Mouse (Mus musculus): Measurements from ENCODE around the gene Zfp69. TPM values are rescaled to one million over a fixed set of nuclear protein-coding genes. Genes with fewer than 3 reads are reported as not detected.

Gene Zfp69
- total and polyA plus RNA-seq, 3 experiments: 2.0 to 4.3 TPM; not detected in 1

DNA sequence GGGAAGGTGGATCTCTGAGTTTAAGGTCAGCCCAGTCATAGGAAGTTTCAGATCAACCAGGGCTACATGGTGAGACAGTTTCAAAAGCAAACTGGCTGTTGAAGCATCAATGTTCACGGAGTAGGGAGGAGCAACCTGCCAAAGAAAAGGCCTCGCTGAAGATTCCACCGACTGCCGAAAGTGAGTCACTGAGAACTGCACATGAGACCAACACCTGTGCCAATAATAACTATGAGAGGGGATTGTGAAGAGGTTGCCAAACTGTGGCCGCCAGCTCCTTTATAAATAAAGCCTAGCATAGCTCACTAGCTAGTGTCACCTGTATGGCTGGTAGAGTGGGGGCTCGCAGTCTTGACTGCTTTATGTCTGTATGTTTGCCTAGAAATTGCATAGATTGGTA, 40.4 kb downstream of the Zfp69 start:
- DNase-seq (ENCODE audit: low read depth, low spot score): no peak
- H3K27me3 ChIP-seq (ENCODE audit: control insufficient read depth in 1 of 2, insufficient read depth in 2 of 2, low read length in 2 of 2): no peaks in the 10 kb centered on the region
- no peak overlapping the region for H3K27ac ChIP-seq (ENCODE audit: control insufficient read depth, low read depth, low read length)
- H3K9ac ChIP-seq (ENCODE audit: control insufficient read depth, low read depth, low read length, poor library complexity, severe bottlenecking): no peak overlapping the region
- peaks cover 0 to 13% of the 10 kb centered on the region in 2 experiments; a peak in 2 of 4 replicates for H3K36me3 ChIP-seq (ENCODE audit: control insufficient read depth in 1 of 2, insufficient read depth in 2 of 2, low read length in 2 of 2)
- no peak overlapping the region for H3K4me3 ChIP-seq (ENCODE audit: control insufficient read depth in 1 of 2, insufficient read depth in 1 of 2, low read depth in 2 of 2, low read length in 2 of 2)
- H3K9me3 ChIP-seq (replicated peaks; ENCODE audit: insufficient read depth, low read length): no peaks in the 10 kb centered on the region
- peaks cover 0 to 11% of the 10 kb centered on the region in 2 experiments; a peak in 3 of 4 replicates for H3K4me1 ChIP-seq (ENCODE audit: control insufficient read depth in 1 of 2, insufficient read depth in 2 of 2, low read length in 2 of 2)
- H3K79me2 ChIP-seq (ENCODE audit: control insufficient read depth, insufficient read depth, low read length, poor library complexity): no peaks in the 10 kb centered on the region
- TF ChIP-seq MEF2A (IDR thresholded peaks at IDR 0.05; ENCODE audit: extremely low read depth, insufficient replicate concordance, low read depth, low read length, poor library complexity, severe bottlenecking): no peak
- no peak for TF ChIP-seq MXI1 (IDR thresholded peaks at IDR 0.05; ENCODE audit: low read depth, low read length)
- TF ChIP-seq CHD2 (IDR thresholded peaks at IDR 0.05; ENCODE audit: low read length): no peak
- no peak for TF ChIP-seq ZC3H11A (IDR thresholded peaks at IDR 0.05; ENCODE audit: low read depth, low read length)

DNA sequence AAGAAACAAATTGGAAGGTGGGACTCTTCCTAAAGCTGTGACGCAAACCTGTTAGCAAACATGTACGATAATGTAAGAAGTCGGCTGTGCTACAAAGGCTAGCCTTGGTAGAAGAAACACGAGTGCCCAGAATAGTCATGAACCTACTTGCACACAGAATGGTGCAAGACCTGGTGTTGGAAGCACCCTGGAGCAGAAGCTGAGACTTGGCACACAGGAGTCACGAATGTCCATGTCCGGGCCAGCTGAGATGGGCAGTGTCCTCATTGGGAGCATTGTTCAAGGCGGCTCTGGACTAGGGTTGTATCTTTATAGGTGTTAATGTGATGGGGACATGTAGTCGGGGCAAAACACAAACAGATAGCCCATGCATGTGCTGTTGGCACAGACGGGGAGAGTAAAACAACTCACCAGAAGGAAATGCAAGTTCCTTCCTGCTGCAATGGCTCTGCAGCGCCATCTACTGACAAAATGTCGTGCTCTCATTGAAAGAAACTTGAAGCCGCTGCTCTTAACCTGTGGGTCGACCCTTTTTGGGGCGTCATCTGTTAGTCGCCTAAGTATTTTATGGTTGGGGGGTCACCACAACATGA, 41.8 kb downstream of the Zfp69 start:
- Histone ChIP-seq H3K27me3 (ENCODE audit: control insufficient read depth in 1 of 2, insufficient read depth in 2 of 2, low read length in 2 of 2) (no peaks in the 10 kb centered on the region), H3K36me3 (ENCODE audit: control insufficient read depth in 1 of 2, insufficient read depth in 2 of 2, low read length in 2 of 2) (peaks cover 0 to 11% of the 10 kb centered on the region in 2 experiments; a peak in 2 of 4 replicates), H3K79me2 (ENCODE audit: control insufficient read depth, insufficient read depth, low read length, poor library complexity) (no peaks in the 10 kb centered on the region), H3K4me3 (ENCODE audit: control insufficient read depth in 1 of 2, insufficient read depth in 1 of 2, low read depth in 2 of 2, low read length in 2 of 2) (peak overlapping the region; percentile 15 to 28; a peak in 2 of 4 replicates), H3K4me1 (ENCODE audit: control insufficient read depth in 1 of 2, insufficient read depth in 2 of 2, low read length in 2 of 2) (peaks cover 0 to 9% of the 10 kb centered on the region in 2 experiments; a peak in 3 of 4 replicates), H3K27ac (ENCODE audit: control insufficient read depth, low read depth, low read length) (no peak overlapping the region), H3K9me3 (replicated peaks; ENCODE audit: insufficient read depth, low read length) (no peaks in the 10 kb centered on the region), H3K9ac (ENCODE audit: control insufficient read depth, low read depth, low read length, poor library complexity, severe bottlenecking) (peak overlapping the region; percentile 39)
- peak; percentile 90 for DNase-seq (ENCODE audit: low read depth, low spot score)
- TF ChIP-seq TAL1 (IDR thresholded peaks at IDR 0.05; ENCODE audit: low read length) (no peak), MEF2A (IDR thresholded peaks at IDR 0.05; ENCODE audit: extremely low read depth, insufficient replicate concordance, low read depth, low read length, poor library complexity, severe bottlenecking) (no peak), TCF12 (IDR thresholded peaks at IDR 0.05; ENCODE audit: low read depth, low read length) (no peak), ZKSCAN1 (IDR thresholded peaks at IDR 0.05; ENCODE audit: low read depth, low read length) (no peak), NELFE (IDR thresholded peaks at IDR 0.05; ENCODE audit: low read depth, low read length) (0 out of 2 replicates have a peak, but pooled peaks have one; percentile 18), ZMIZ1 (IDR thresholded peaks at IDR 0.05; ENCODE audit: low read depth, low read length) (no peak), POLR2A (IDR thresholded peaks at IDR 0.05; ENCODE audit: control insufficient read depth in 1 of 2, insufficient read depth in 1 of 2, low read depth in 1 of 2, low read length in 2 of 2, poor library complexity in 1 of 2) (no peak), NRF1 (IDR thresholded peaks at IDR 0.05; ENCODE audit: insufficient read depth, low read depth, low read length, poor library complexity, severe bottlenecking) (no peak), MYB (IDR thresholded peaks at IDR 0.05; ENCODE audit: low read depth, low read length) (no peak), RAD21 (IDR thresholded peaks at IDR 0.05; ENCODE audit: low read depth, low read length) (peak; percentile 92), SMC3 (IDR thresholded peaks at IDR 0.05; ENCODE audit: low read depth, low read length) (peak; percentile 74), BHLHE40 (IDR thresholded peaks at IDR 0.05; ENCODE audit: borderline replicate concordance, low read depth, low read length) (no peak), UBTF (IDR thresholded peaks at IDR 0.05; ENCODE audit: borderline replicate concordance, insufficient read depth, low read depth, low read length) (no peak), GABPA (IDR thresholded peaks at IDR 0.05; ENCODE audit: low read depth, low read length) (no peak), CTCF (IDR thresholded peaks at IDR 0.05 in 2 of 3, conservative IDR thresholded peaks at IDR 0.05 in 1 of 3; ENCODE audit: control insufficient read depth in 1 of 3, insufficient read depth in 1 of 3, low read depth in 2 of 3, low read length in 3 of 3, poor library complexity in 1 of 3, severe bottlenecking in 1 of 3) (peak; percentile 83 to 93 (median 91)), HCFC1 (IDR thresholded peaks at IDR 0.05; ENCODE audit: low read depth, low read length) (no peak), SIN3A (IDR thresholded peaks at IDR 0.05; ENCODE audit: low read length) (peak; percentile 71), TBP (IDR thresholded peaks at IDR 0.05; ENCODE audit: low read depth, low read length) (peak; percentile 60; the same call in 1 of the 2 replicates), ETS1 (IDR thresholded peaks at IDR 0.05; ENCODE audit: low read depth, low read length) (no peak), JUND (IDR thresholded peaks at IDR 0.05; ENCODE audit: low read depth, low read length) (no peak), USF1 (IDR thresholded peaks at IDR 0.05; ENCODE audit: low read depth, low read length) (no peak), E2F4 (IDR thresholded peaks at IDR 0.05; ENCODE audit: borderline replicate concordance, low read depth, low read length) (no peak), GATA1 (IDR thresholded peaks at IDR 0.05; ENCODE audit: low read depth, low read length) (no peak), USF2 (IDR thresholded peaks at IDR 0.05; ENCODE audit: borderline replicate concordance in 1 of 2, insufficient read depth in 1 of 2, low read depth in 1 of 2, low read length in 2 of 2) (no peak), ZC3H11A (IDR thresholded peaks at IDR 0.05; ENCODE audit: low read depth, low read length) (peak; percentile 53; the same call in 1 of the 2 replicates), MXI1 (IDR thresholded peaks at IDR 0.05; ENCODE audit: low read depth, low read length) (peak; percentile 45; the same call in 1 of the 2 replicates), MAZ (IDR thresholded peaks at IDR 0.05; ENCODE audit: low read depth, low read length) (no peak), ZNF384 (IDR thresholded peaks at IDR 0.05; ENCODE audit: low read depth, low read length) (no peak)

All from MEL (cell line).